Mouse (Mus musculus) erythroblast, embryonic 14.5 days (primary cell): ENCODE results near the gene Cacna1c.

Experiments used
- GATA1 ChIP-seq: IDR thresholded peaks from 2 replicates; pipeline ENCODE4 v1.6.1; 2012; ENCODE audit warnings: low read length, inconsistent platforms, mixed read lengths
- TAL1 ChIP-seq: IDR thresholded peaks from 3 replicates; pipeline ENCODE4 v1.6.1; 2012; ENCODE audit warnings: low read length, inconsistent platforms, mixed read lengths

DNA sequence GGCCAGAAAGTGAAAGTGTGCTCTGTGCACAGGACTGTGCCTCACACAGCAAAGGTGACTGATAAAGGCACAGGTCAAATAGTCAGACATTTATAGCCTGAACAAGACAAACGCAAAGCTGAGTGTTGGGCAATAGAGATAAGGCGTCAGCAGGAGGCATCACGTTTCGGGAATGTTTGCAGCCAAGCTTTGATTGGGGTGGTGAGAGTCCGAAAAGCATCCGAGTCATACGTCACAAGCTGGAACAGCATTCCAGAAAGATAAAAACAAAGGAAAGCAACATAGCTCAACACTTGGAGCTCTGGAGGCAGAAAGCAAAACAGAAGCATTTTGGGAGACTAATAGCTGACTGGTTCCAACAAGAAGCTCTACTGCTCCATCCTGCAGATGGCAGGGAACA lies 56.7 kb downstream of the Cacna1c start:
- TF ChIP-seq TAL1 (no peak), GATA1 (no peak)
